Mouse (Mus musculus): ENCODE results near the gene 4930469K13Rik. TPM values are rescaled to one million over a fixed set of nuclear protein-coding genes. Genes with fewer than 3 reads are reported as not detected.
"Not testable (repeated sequence)": the region's sequence is repeated elsewhere in the genome, so short reads cannot be mapped to it uniquely, and the experiment has no call there.

Gene 4930469K13Rik
- not detected in 2 replicates for polyA plus RNA-seq (2015; fragmentation: Nextera tagmentation; extraction: Ambion mirVana)

GRCm38 (mm10) chr11:34098422-34098821, at the start of gene 4930469K13Rik:
TSS of gene 4930469K13Rik (minus strand) at chr11:34098554.
- no peaks in the 10 kb centered on the region for H3K9me3 ChIP-seq (ENCODE audit: low read length)
- WGBS = 82% methylated on average over 10 of the region's 10 CpGs
- H3K36me3 ChIP-seq (ENCODE audit: insufficient read depth, low read length) = no peaks in the 10 kb centered on the region
- DNase-seq (ENCODE audit: low spot score) (no peak), ATAC-seq (no peak)
- H3K4me2 ChIP-seq (replicated peaks; ENCODE audit: low read depth, low read length) = no peak within 1 kb of the TSS
- no peaks in the 10 kb centered on the region for H3K4me1 ChIP-seq (ENCODE audit: insufficient read depth, low read depth, low read length)
- no peak within 1 kb of the TSS for H3K9ac ChIP-seq (replicated peaks; ENCODE audit: low read depth)
- H3K4me3 ChIP-seq (ENCODE audit: low read depth, low read length) = no peak within 1 kb of the TSS
- no peaks in the 10 kb centered on the region for H3K27me3 ChIP-seq (replicated peaks; ENCODE audit: insufficient read depth, low read length)
- no peak within 1 kb of the TSS for H3K27ac ChIP-seq (ENCODE audit: low read length)
- TF ChIP-seq EP300 (IDR thresholded peaks at IDR 0.05) (no peak), CTCF (IDR thresholded peaks at IDR 0.05) (no peak)

DNA sequence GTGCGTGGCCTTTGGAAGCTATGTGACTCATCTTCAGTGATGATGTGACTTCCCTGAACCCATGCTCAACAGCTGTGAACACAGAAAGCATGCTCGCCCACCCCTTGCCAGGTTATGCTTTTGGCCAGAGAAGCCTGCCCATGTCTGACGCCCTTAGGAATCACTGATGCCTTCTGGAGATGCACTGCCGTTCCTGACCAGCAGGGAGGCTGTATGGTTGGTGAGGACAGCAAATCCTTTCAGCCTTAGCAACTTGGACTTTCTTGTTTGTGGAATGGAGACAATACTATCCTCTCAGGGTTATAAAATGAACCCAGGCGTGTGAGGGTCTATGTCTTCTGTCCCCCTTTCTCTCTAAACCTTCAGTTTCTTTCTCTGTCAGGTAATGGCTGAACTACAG, 48.6 kb upstream of the 4930469K13Rik start:
- DNase-seq (ENCODE audit: low spot score) = no peak
- Histone ChIP-seq H3K4me1 (ENCODE audit: insufficient read depth, low read depth, low read length) (no peaks in the 10 kb centered on the region), H3K9ac (replicated peaks; ENCODE audit: low read depth) (no peak overlapping the region), H3K27ac (ENCODE audit: low read length) (no peak overlapping the region), H3K36me3 (ENCODE audit: insufficient read depth, low read length) (no peaks in the 10 kb centered on the region), H3K27me3 (replicated peaks; ENCODE audit: insufficient read depth, low read length) (no peaks in the 10 kb centered on the region), H3K9me3 (ENCODE audit: low read length) (no peaks in the 10 kb centered on the region), H3K4me3 (ENCODE audit: low read depth, low read length) (no peak overlapping the region), H3K4me2 (replicated peaks; ENCODE audit: low read depth, low read length) (no peak overlapping the region)
- no peak for ATAC-seq
- TF ChIP-seq CTCF (IDR thresholded peaks at IDR 0.05) = peak; percentile 46
- TF ChIP-seq EP300 (IDR thresholded peaks at IDR 0.05) = no peak
- WGBS = 67% methylated on average over 5 of the region's 5 CpGs

DNA sequence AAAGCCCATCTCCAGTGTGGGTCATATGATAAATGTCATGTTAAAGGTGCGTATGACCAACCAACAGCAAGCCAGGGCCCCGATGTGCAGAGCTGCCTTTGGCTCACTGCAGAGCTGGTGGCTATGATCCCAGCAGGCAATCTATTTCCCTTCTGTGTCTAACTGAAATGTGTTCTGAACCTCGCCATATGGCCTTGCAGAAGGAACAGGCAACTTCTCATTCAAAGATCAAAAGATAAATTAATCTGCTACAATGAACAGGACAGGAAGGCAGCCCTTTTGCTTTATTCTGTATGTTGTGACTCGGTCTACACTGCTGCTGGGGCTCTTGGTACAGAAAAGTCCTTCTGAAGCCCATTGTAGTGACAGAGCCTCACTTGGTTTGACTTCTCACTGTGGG, 46.1 kb upstream of the 4930469K13Rik start:
- Histone ChIP-seq H3K27me3 (replicated peaks; ENCODE audit: insufficient read depth, low read length) (no peaks in the 10 kb centered on the region), H3K9ac (replicated peaks; ENCODE audit: low read depth) (no peak overlapping the region), H3K9me3 (ENCODE audit: low read length) (no peaks in the 10 kb centered on the region), H3K4me1 (ENCODE audit: insufficient read depth, low read depth, low read length) (no peaks in the 10 kb centered on the region), H3K27ac (ENCODE audit: low read length) (no peak overlapping the region), H3K36me3 (ENCODE audit: insufficient read depth, low read length) (no peaks in the 10 kb centered on the region), H3K4me3 (ENCODE audit: low read depth, low read length) (no peak overlapping the region), H3K4me2 (replicated peaks; ENCODE audit: low read depth, low read length) (no peak overlapping the region)
- DNase-seq (ENCODE audit: low spot score) = no peak
- no peak for ATAC-seq
- WGBS = 77% methylated on average over 4 of the region's 4 CpGs
- TF ChIP-seq CTCF (IDR thresholded peaks at IDR 0.05) (no peak), EP300 (IDR thresholded peaks at IDR 0.05) (no peak)

- ATAC-seq (no peak), DNase-seq (ENCODE audit: low spot score) (no peak)
- 72% methylated on average over 5 of the region's 5 CpGs for WGBS
- H3K9me3 ChIP-seq (ENCODE audit: low read length) = no peaks in the 10 kb centered on the region
- no peak overlapping the region for H3K4me2 ChIP-seq (replicated peaks; ENCODE audit: low read depth, low read length)
- TF ChIP-seq CTCF (IDR thresholded peaks at IDR 0.05) = no peak
- no peak for TF ChIP-seq EP300 (IDR thresholded peaks at IDR 0.05)
- H3K4me3 ChIP-seq (ENCODE audit: low read depth, low read length) = no peak overlapping the region
- H3K27ac ChIP-seq (ENCODE audit: low read length) = no peak overlapping the region
- no peaks in the 10 kb centered on the region for H3K27me3 ChIP-seq (replicated peaks; ENCODE audit: insufficient read depth, low read length)
- H3K9ac ChIP-seq (replicated peaks; ENCODE audit: low read depth) = no peak overlapping the region
- no peaks in the 10 kb centered on the region for H3K4me1 ChIP-seq (ENCODE audit: insufficient read depth, low read depth, low read length)
- no peaks in the 10 kb centered on the region for H3K36me3 ChIP-seq (ENCODE audit: insufficient read depth, low read length)
Measured at GRCm38 (mm10) chr11:34143984-34144383, 45.6 kb upstream of the 4930469K13Rik start.

- H3K4me1 ChIP-seq (ENCODE audit: insufficient read depth, low read depth, low read length) = no peaks in the 10 kb centered on the region
- H3K27ac ChIP-seq (ENCODE audit: low read length) = no peak overlapping the region
- no peak overlapping the region for H3K4me3 ChIP-seq (ENCODE audit: low read depth, low read length)
- TF ChIP-seq CTCF (IDR thresholded peaks at IDR 0.05) (no peak), EP300 (IDR thresholded peaks at IDR 0.05) (no peak)
- no peaks in the 10 kb centered on the region for H3K9me3 ChIP-seq (ENCODE audit: low read length)
- H3K9ac ChIP-seq (replicated peaks; ENCODE audit: low read depth) = no peak overlapping the region
- no peak overlapping the region for H3K4me2 ChIP-seq (replicated peaks; ENCODE audit: low read depth, low read length)
- H3K27me3 ChIP-seq (replicated peaks; ENCODE audit: insufficient read depth, low read length) = no peaks in the 10 kb centered on the region
- ATAC-seq = no peak
- no peaks in the 10 kb centered on the region for H3K36me3 ChIP-seq (ENCODE audit: insufficient read depth, low read length)
- 89% methylated on average over 8 of the region's 8 CpGs for WGBS
- no peak for DNase-seq (ENCODE audit: low spot score)
Measured at GRCm38 (mm10) chr11:34139296-34139695, 40.9 kb upstream of the 4930469K13Rik start.

- Histone ChIP-seq H3K4me2 (replicated peaks; ENCODE audit: low read depth, low read length) (no peak overlapping the region), H3K27me3 (replicated peaks; ENCODE audit: insufficient read depth, low read length) (no peaks in the 10 kb centered on the region), H3K27ac (ENCODE audit: low read length) (no peak overlapping the region), H3K36me3 (ENCODE audit: insufficient read depth, low read length) (no peaks in the 10 kb centered on the region), H3K9me3 (ENCODE audit: low read length) (no peaks in the 10 kb centered on the region), H3K4me3 (ENCODE audit: low read depth, low read length) (no peak overlapping the region), H3K4me1 (ENCODE audit: insufficient read depth, low read depth, low read length) (no peaks in the 10 kb centered on the region), H3K9ac (replicated peaks; ENCODE audit: low read depth) (no peak overlapping the region)
- TF ChIP-seq CTCF (IDR thresholded peaks at IDR 0.05) (no peak), EP300 (IDR thresholded peaks at IDR 0.05) (no peak)
- no peak for ATAC-seq
- DNase-seq (ENCODE audit: low spot score) = no peak
- WGBS = 76% methylated on average over 2 of the region's 2 CpGs
Measured at GRCm38 (mm10) chr11:34128412-34128811, 30.1 kb upstream of the 4930469K13Rik start.

DNA sequence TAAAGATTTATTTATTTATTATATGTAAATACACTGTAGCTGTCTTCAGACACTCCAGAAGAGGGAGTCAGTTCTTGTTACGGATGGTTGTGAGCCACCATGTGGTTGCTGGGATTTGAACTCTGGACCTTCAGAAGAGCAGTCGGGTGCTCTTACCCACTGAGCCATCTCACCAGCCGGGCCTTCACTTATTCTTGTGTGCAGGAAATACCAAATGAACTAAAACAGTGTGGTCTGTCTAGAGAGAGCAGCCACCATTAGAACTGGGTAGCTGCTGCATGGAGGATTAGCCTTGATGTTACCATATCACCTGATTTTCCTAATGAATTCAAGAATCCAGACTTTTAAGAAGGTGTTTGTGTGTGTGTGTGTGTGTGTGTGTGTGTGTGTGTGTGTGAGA, 27.4 kb upstream of the 4930469K13Rik start:
- H3K4me3 ChIP-seq (ENCODE audit: low read depth, low read length); H3K4me2 ChIP-seq (replicated peaks; ENCODE audit: low read depth, low read length); H3K9ac ChIP-seq (replicated peaks; ENCODE audit: low read depth); H3K27me3 ChIP-seq (replicated peaks; ENCODE audit: insufficient read depth, low read length); H3K9me3 ChIP-seq (ENCODE audit: low read length); H3K36me3 ChIP-seq (ENCODE audit: insufficient read depth, low read length); DNase-seq (ENCODE audit: low spot score); ATAC-seq; H3K27ac ChIP-seq (ENCODE audit: low read length); H3K4me1 ChIP-seq (ENCODE audit: insufficient read depth, low read depth, low read length): not testable (repeated sequence)
- WGBS = 64% methylated on average over 3 of the region's 3 CpGs
